Mouse (Mus musculus) neural tube, embryonic 12.5 days (tissue): ENCODE measurements at regions not wholly inside any gene's neighbourhood (a gene's known extent, or its start where the extent isn't known, plus 50 kb on each side); places are given as distances from the start of the nearest gene placed in this dataset.
"Not testable (repeated sequence)": the region's sequence is repeated elsewhere in the genome, so short reads cannot be mapped to it uniquely, and the experiment has no call there.

ENCODE experiments used
- ATAC-seq: fragments of 200-750 bp; cut with Nextera tagmentation; 2 replicates; pipeline ENCODE4 v1.8.0; 2017; ENCODE audit warnings: low read depth, mild to moderate bottlenecking, moderate TSS enrichment, moderate library complexity; ENCODE audit not compliant: low FRiP score
- H3K27ac ChIP-seq: fragments of 300-500 bp; sonication (generic); 2 replicates; pipeline ENCODE4 v1.5.1; 2016
- H3K27me3 ChIP-seq: fragments of 300-500 bp; sonication (generic); replicated peaks from 2 replicates; pipeline ENCODE4 v1.6.1; 2016; ENCODE audit warnings: mild to moderate bottlenecking
- H3K36me3 ChIP-seq: fragments of 300-500 bp; sonication (generic); 2 replicates; pipeline ENCODE4 v1.6.1; 2016; ENCODE audit warnings: mild to moderate bottlenecking
- H3K4me1 ChIP-seq: fragments of 300-500 bp; sonication (generic); 2 replicates; pipeline ENCODE4 v1.6.1; 2016
- H3K4me2 ChIP-seq: fragments of 300-500 bp; sonication (generic); replicated peaks from 2 replicates; pipeline ENCODE4 v1.6.1; 2016; ENCODE audit warnings: mild to moderate bottlenecking
- H3K4me3 ChIP-seq: fragments of 300-500 bp; sonication (generic); 2 replicates; pipeline ENCODE4 v1.5.1; 2016
- H3K9ac ChIP-seq: fragments of 300-500 bp; sonication (generic); 2 replicates; pipeline ENCODE4 v1.6.1; 2016; ENCODE audit warnings: mild to moderate bottlenecking
- H3K9me3 ChIP-seq: fragments of 300-500 bp; sonication (generic); 2 replicates; pipeline ENCODE4 v1.6.1; 2016; ENCODE audit warnings: mild to moderate bottlenecking
- WGBS: fragments of 180-500 bp; shearing (Covaris S2); methylation state at CpG from one replicate; pipeline ENCODE4 v1.1.7; 2016; 5-methylcytosine and 5-hydroxymethylcytosine counted together

- Histone ChIP-seq H3K9ac (no peak overlapping the region), H3K36me3 (no peaks in the 10 kb centered on the region), H3K27ac (peak overlapping the region; percentile 46; the same call in 1 of the 2 replicates), H3K4me3 (no peak overlapping the region), H3K4me1 (no peaks in the 10 kb centered on the region), H3K27me3 (no peaks in the 10 kb centered on the region), H3K4me2 (no peak overlapping the region), H3K9me3 (no peaks in the 10 kb centered on the region)
- ATAC-seq = no peak
- 63% methylated on average over 2 of the region's 2 CpGs for WGBS
Measured at GRCm38 (mm10) chrX:103250961-103251360, 64.5 kb upstream of the Nap1l2 start.

GRCm38 (mm10) chrX:103251478-103251877 is 65.0 kb upstream of the Nap1l2 start:
- not testable (repeated sequence) for H3K9ac ChIP-seq, ATAC-seq, H3K4me1 ChIP-seq, H3K36me3 ChIP-seq, H3K9me3 ChIP-seq, H3K27ac ChIP-seq, H3K27me3 ChIP-seq, H3K4me2 ChIP-seq, H3K4me3 ChIP-seq

- H3K4me2 ChIP-seq, H3K9ac ChIP-seq, ATAC-seq, H3K27me3 ChIP-seq, H3K4me3 ChIP-seq, H3K27ac ChIP-seq, H3K36me3 ChIP-seq, H3K9me3 ChIP-seq, H3K4me1 ChIP-seq: not testable (repeated sequence)
- 75% methylated on average over 1 of the region's 1 CpGs for WGBS
Measured at GRCm38 (mm10) chrX:103252056-103252850, 65.8 kb upstream of the Nap1l2 start.

GRCm38 (mm10) chrX:103252881-103253280 is 66.4 kb upstream of the Nap1l2 start:
- Histone ChIP-seq H3K4me3 (no peak overlapping the region), H3K27ac (no peak overlapping the region), H3K4me2 (no peak overlapping the region), H3K9ac (no peak overlapping the region), H3K27me3 (no peaks in the 10 kb centered on the region), H3K4me1 (no peaks in the 10 kb centered on the region), H3K9me3 (no peaks in the 10 kb centered on the region), H3K36me3 (no peaks in the 10 kb centered on the region)
- 80% methylated on average over 6 of the region's 6 CpGs for WGBS
- no peak for ATAC-seq

- WGBS = 95% methylated on average over 3 of the region's 3 CpGs
- ATAC-seq = no peak
Measured at GRCm38 (mm10) chrX:103254867-103255266, 66.3 kb upstream of the Cdx4 start.

GRCm38 (mm10) chrX:103259882-103260281 is 61.3 kb upstream of the Cdx4 start:
- Histone ChIP-seq H3K36me3 (no peaks in the 10 kb centered on the region), H3K9ac (no peak overlapping the region), H3K27ac (no peak overlapping the region), H3K4me2 (no peak overlapping the region), H3K4me3 (no peak overlapping the region), H3K9me3 (no peaks in the 10 kb centered on the region), H3K4me1 (no peaks in the 10 kb centered on the region), H3K27me3 (no peaks in the 10 kb centered on the region; the same call in 1 of the 2 replicates)
- ATAC-seq = 0 out of 2 replicates have a peak, but pooled peaks have one; percentile 29
- 11% methylated on average over 2 of the region's 2 CpGs for WGBS

More at GRCm38 (mm10) chrX:103254867-103255266, 66.3 kb upstream of the Cdx4 start:
- Histone ChIP-seq H3K27me3 (no peaks in the 10 kb centered on the region), H3K4me2 (no peak overlapping the region), H3K9me3 (no peaks in the 10 kb centered on the region), H3K4me3 (no peak overlapping the region), H3K36me3 (no peaks in the 10 kb centered on the region), H3K9ac (no peak overlapping the region), H3K4me1 (no peaks in the 10 kb centered on the region), H3K27ac (no peak overlapping the region)
